ENCODE assay signal across 1 mouse cellular context in genomic region chr12:33146622-33147433, GRCm38 (mm10).
TF ChIP-seq lines count a peak whose summit lies in the region.

No protein-coding gene starts in this region.

TF ChIP-seq in CH12.LX, 34 proteins besides CTCF, POLR2A, EP300 and RAD21 (continued from another document):
- TF ChIP-seq UBTF (IDR thresholded peaks at IDR 0.05; ENCODE audit: low read depth, low read length): no peak
- TF ChIP-seq MAZ (IDR thresholded peaks at IDR 0.05; ENCODE audit: low read depth, low read length): no peak
- TF ChIP-seq CHD1 (IDR thresholded peaks at IDR 0.05; ENCODE audit: low read depth, low read length): 0 out of 2 replicates have a peak, but pooled peaks have one; percentile 22
- TF ChIP-seq POLR2AphosphoS2 (IDR thresholded peaks at IDR 0.05; ENCODE audit: low read depth, low read length): no peak
- TF ChIP-seq GABPA (IDR thresholded peaks at IDR 0.05; ENCODE audit: insufficient replicate concordance, low read depth, low read length): no peak
- TF ChIP-seq ZMIZ1 (IDR thresholded peaks at IDR 0.05; ENCODE audit: low read depth, low read length): no peak
- no peak for TF ChIP-seq KAT2A (IDR thresholded peaks at IDR 0.05; ENCODE audit: insufficient replicate concordance, low read length)
- TF ChIP-seq PAX5 (IDR thresholded peaks at IDR 0.05; ENCODE audit: low read length): no peak
- 0 out of 2 replicates have a peak, but pooled peaks have one; percentile 28 for TF ChIP-seq NRF1 (IDR thresholded peaks at IDR 0.05; ENCODE audit: low read depth, low read length)
- TF ChIP-seq CHD2 (IDR thresholded peaks at IDR 0.05; ENCODE audit: low read length): no peak
- no peak; the same call in 1 of the 2 replicates for TF ChIP-seq NELFE (IDR thresholded peaks at IDR 0.05; ENCODE audit: low read depth, low read length)
- no peak for TF ChIP-seq ZKSCAN1 (IDR thresholded peaks at IDR 0.05; ENCODE audit: borderline replicate concordance, low read depth, low read length)
- TF ChIP-seq SMC3 (IDR thresholded peaks at IDR 0.05; ENCODE audit: low read depth, low read length): no peak; the same call in 1 of the 2 replicates
